9 mouse cellular contexts compared by ENCODE assay signal in genomic region chr5:139610610-139611520, GRCm38 (mm10).
DNase-seq lines count a peak whose midpoint lies in the region; ATAC-seq and TF ChIP-seq lines count a peak whose summit lies in the region.
"Had no signal": no experiment of that assay in that cellular context is flagged by ENCODE, and none has a peak within 500 bp of the region (broad histone marks: within the 10 kb centered on the region; RNA-seq: fewer than 3 reads in every experiment).

No protein-coding gene starts in this region.

- H3K4me3 ChIP-seq in gastrocnemius, adult 2 months = no peak overlapping the region
- H3K4me3 ChIP-seq in hindbrain, embryonic 12.5 days = no peak overlapping the region
- no peak overlapping the region for H3K4me3 ChIP-seq in neural tube, embryonic 12.5 days

- no peaks in the 10 kb centered on the region for H3K9me3 ChIP-seq in hindbrain, embryonic 12.5 days (replicated peaks)
- H3K9me3 ChIP-seq in neural tube, embryonic 12.5 days = no peaks in the 10 kb centered on the region

- no peak overlapping the region for H3K9ac ChIP-seq in hindbrain, embryonic 12.5 days
- no peak overlapping the region for H3K9ac ChIP-seq in neural tube, embryonic 12.5 days

- H3K27ac ChIP-seq in gastrocnemius, adult 2 months = no peak overlapping the region
- H3K27ac ChIP-seq in hindbrain, embryonic 12.5 days = peak overlapping the region; percentile 81
- peak overlapping the region; percentile 53 for H3K27ac ChIP-seq in neural tube, embryonic 12.5 days

- H3K27me3 ChIP-seq in hindbrain, embryonic 12.5 days = peaks cover 42% of the 10 kb centered on the region
- peaks cover 20% of the 10 kb centered on the region for H3K27me3 ChIP-seq in neural tube, embryonic 12.5 days (replicated peaks)

- intact Hi-C loops in gastrocnemius, adult 2 months (cut with DNase I) = no loop called here

- WGBS in hindbrain, embryonic 12.5 days = 39% methylated on average over 28 of the region's 28 CpGs
- 34% methylated on average over 28 of the region's 28 CpGs for WGBS in neural tube, embryonic 12.5 days

- no peak for TF ChIP-seq CTCF in gastrocnemius, adult 2 months (IDR thresholded peaks at IDR 0.05)

- ATAC-seq in hindbrain, embryonic 12.5 days (ENCODE audit: low FRiP score) = peak; percentile 82
- ATAC-seq in neural tube, embryonic 12.5 days (ENCODE audit: low FRiP score, low read depth) = peak; percentile 84

- H3K36me3 ChIP-seq in hindbrain, embryonic 12.5 days = no peaks in the 10 kb centered on the region
- H3K36me3 ChIP-seq in neural tube, embryonic 12.5 days = no peaks in the 10 kb centered on the region

- peaks cover 16% of the 10 kb centered on the region for H3K4me1 ChIP-seq in hindbrain, embryonic 12.5 days
- peaks cover 23% of the 10 kb centered on the region for H3K4me1 ChIP-seq in neural tube, embryonic 12.5 days

- no peak overlapping the region for H3K4me2 ChIP-seq in hindbrain, embryonic 12.5 days (replicated peaks)
- H3K4me2 ChIP-seq in neural tube, embryonic 12.5 days (replicated peaks) = peak overlapping the region; percentile 24; the same call in 1 of the 2 replicates

- DNase-seq in gastrocnemius, postnatal 10 days = peak; percentile 34
- no peak for DNase-seq in gastrocnemius, adult 2 months
- DNase-seq in cerebellum, adult 9-10 months = peak; percentile 97
- DNase-seq in liver = no peak
- DNase-seq in testis, postnatal 14 days (ENCODE audit: low spot score) = no peak
- DNase-seq in left cerebral cortex, adult 8-10 months (ENCODE audit: low spot score in 2 of 2) = no peak
- DNase-seq: thymus, adult 18-20 months had no signal

Comparison
In these comparisons a context has a peak if more than half of its experiments do, and no peak if none do; other contexts are left out.
1. DNase-seq: peak in gastrocnemius, postnatal 10 days (single experiment) and cerebellum, adult 9-10 months (single experiment); none in gastrocnemius, adult 2 months (single experiment), liver (single experiment), testis, postnatal 14 days (single experiment) and left cerebral cortex, adult 8-10 months (0 of 2).